Mouse (Mus musculus) left cerebral cortex, adult 8-10 months (tissue): ENCODE data around the gene Mettl24. TPM values are rescaled to one million over a fixed set of nuclear protein-coding genes. Genes with fewer than 3 reads are reported as not detected.
"Not testable (repeated sequence)": the region's sequence is repeated elsewhere in the genome, so short reads cannot be mapped to it uniquely, and the experiment has no call there.

Source experiments
- DNase-seq, 2 experiments: peaks; one replicate each; pipeline ENCODE4 v3.0.0; 2022; ENCODE audit warnings: low spot score in 2 of 2
- total RNA-seq, 4 experiments: library from RNA; stranded (reverse); gene quantifications; 2 replicates each; pipeline ENCODE4 v1.2.4; 2022

The Mettl24 gene
- total RNA-seq, 4 experiments from 2014 or later: 2.9 to 4.3 (median 3.2) TPM

DNA sequence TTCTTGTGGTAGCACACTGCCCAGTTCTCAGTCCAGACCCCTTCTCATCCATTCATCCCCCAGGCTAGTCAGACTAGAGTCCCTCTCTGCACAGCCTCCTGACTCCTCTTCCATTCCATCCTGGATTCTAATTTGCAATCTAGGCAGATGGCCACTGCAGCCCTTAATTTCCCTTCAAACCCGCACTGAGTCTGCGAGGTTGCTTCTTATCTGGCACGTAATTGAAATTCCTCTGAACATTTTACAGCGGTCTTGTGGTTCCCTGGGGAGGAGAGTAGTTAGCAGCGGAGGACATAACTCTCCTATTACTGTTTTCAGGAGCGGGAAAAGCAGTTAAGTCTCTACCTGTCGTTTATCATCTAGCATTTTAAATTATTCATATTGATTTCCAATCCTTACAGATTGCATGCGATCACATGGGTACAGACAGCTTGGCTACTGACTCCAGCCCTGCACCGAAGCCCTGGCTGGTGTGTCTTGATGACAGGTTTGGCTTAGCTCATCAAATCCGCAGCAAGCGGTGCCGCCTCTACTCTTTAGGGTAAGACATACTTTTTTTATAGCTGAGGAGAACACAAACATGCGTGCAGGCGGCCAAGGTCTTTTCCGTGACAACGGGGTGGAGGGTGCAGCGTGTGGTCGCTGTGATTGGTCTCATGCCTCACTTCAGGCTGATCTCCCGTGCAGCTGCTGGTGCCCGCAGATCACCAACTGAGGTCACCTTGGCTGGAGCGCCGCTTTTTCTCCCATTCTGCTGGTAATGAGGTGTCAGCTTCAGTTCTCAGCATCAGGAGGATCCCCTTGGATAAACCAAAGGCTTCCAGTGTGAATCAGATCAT is 54.4 kb downstream of the Mettl24 start:
- no peak for DNase-seq

DNA sequence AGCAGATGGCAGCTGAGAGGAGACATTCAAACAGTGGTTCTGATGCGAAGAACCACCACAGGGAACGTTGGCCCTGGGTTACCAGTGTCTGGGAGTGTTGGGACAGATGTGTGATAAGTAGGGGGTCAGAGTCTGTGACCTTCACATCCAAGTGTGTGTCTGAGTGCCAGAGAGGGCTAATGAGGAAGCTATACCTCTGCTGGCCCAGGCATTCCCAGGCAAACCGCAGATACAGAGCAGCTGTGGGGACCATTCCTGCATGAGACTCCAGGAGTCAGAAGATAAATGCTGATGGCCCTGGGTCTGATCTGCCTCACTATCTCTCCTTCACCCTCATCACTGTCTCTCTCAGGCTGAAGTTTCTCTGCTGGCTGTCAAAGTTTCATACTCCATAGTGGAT is 57.6 kb downstream of the Mettl24 start:
- no peak for DNase-seq

DNA sequence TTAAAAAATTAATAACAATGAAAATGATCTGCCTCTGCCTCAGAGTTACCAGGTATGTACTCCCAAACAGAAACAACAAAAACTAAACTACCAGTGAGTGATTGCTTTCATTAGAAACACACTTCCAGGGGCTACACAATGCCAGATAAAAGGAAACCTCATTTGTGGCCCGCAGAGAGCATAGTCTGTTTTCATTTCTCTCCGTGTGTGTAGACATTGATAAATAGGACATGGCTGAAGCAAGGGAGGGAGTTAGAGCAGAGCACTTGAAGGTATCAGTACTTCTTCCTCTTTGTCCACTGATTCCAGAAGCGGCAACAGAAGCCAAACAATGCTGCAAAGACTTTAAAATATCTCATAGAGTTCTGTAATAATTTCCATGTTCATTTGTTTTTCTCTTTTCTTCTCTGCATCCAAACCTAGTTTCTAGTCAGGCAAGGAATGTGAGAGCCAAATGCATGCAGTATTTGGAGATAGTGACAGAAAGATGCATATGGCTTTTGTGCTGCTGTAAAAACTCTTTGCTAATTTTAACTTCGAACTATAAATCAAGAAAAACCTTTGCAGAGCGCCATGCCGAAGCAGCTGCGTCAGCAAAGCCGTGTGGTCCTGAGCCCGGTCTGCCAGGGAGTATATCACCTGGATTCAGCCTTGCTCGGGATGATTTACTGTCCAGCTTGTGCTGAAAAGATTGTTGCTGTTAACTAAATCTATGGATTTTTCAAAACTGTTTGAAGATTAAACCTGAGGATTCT is 67.4 kb downstream of the Mettl24 start:
- DNase-seq: peak in 1 of 2 experiments; percentile 39

DNA sequence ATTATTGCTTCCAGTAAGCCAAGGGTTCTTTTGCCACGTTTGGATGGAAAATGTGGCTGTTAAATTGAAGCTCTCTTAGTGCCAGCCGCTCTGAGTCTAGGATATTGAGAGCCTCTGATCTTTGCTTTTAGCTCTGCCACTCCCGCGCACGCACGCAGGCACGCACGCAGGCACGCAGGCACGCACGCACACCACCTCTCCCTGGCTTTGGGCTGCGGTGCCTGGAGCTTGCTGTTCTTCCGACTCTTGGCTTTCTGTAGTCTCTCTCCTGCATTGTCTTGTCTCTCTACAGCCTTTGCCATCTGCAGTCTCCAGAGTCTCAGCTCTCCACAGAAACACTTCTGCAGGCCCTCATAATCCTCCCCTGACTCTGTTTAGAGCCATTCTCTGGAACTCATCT is 68.1 kb downstream of the Mettl24 start:
- peak in 1 of 2 experiments; percentile 39 for DNase-seq

DNA sequence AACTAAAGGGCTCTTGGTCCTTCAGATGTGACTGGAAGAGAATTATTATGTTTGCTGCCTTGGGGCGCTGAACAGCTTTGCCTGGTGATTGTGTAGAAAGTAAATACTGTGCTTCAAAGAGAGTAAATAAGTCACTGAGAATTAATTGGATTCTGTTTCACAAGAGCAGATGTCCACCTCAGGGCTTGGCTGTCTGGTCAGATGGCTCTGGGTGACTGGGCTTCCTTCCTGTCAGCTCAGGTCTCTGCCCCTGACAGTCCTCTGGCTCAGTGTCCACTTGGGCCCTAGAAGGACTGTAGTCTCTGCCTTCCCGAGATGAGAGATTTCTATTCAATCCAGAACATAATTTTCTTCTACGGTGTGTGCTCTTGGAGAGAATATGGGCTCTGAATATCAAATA is 70.0 kb downstream of the Mettl24 start:
- no peak for DNase-seq

DNA sequence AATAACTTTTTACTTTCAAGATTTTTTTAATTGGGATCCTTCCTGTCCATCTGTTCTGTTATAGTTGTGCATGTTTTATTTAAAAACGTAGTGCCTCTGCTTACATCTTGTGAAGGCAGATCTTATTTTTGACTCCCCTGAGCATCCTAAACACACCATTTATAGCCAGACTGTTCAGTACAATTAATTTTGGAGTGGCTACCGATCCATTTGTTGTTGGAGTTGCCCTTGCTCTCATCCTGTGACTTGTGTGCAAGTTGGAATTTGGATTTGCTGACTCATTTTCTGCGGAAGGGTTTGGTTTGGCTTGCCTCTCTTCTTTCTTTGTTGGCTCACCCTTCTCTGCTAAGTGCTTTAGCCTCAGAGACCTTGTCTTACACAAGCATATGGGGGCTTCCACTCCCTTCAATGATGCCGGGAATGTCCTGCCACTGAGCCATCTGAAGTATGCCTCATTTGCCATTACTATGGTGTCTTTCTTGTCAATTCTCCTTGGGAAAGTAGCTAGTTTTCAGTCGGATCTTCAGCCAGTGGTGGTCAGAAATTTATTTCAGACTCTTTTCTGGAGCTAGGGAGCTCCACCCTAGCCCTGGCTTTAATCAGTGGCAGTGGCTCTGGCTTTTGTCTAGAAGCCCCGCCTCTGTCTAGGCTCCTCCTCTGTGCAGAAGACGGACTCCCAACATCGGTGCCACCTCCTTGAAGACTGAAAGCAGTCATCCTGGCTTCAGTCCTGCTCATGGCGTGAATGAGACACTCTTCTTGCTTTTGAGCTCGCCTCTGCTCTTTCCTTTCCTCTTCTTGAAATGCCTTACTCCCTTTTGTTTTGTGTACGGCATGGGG is 75.3 kb downstream of the Mettl24 start:
- no peak for DNase-seq

DNA sequence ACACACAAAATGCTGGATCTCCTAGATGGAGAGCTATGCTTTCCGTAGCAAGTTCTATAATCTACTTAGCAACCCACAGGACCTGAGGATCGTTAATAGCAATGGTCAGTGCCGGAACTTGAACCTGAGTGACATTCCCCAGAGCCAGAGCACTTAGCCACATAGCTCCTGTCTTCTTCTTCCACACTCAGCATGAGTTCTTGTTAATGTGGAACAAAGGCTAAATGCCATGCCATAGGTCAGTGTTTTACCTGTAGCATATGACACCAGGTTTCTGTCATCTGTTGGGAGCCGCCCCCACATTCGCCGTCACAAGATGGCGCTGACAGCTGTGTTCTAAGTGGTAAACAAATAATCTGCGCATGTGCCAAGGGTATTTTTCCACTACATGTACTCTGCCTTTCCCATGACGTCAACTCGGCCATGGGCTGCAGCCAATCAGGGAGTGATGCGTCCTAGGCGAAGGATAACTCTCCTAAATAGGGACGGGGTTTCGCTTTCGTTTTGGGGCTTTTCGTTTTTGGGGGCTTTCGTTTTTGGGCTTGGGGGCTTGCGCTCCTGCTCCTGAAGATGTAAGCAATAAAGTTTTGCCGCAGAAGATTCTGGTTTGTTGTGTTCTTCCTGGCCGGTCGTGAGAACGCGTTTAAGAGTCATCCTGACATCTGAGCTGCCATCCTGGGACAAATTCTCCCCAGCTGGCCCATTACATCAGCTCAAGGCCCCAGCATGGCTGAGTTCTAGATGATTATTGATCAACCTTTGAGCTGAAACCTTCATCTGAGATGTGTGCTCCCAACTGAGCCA is 76.5 kb downstream of the Mettl24 start:
- DNase-seq: not testable (repeated sequence)

DNA sequence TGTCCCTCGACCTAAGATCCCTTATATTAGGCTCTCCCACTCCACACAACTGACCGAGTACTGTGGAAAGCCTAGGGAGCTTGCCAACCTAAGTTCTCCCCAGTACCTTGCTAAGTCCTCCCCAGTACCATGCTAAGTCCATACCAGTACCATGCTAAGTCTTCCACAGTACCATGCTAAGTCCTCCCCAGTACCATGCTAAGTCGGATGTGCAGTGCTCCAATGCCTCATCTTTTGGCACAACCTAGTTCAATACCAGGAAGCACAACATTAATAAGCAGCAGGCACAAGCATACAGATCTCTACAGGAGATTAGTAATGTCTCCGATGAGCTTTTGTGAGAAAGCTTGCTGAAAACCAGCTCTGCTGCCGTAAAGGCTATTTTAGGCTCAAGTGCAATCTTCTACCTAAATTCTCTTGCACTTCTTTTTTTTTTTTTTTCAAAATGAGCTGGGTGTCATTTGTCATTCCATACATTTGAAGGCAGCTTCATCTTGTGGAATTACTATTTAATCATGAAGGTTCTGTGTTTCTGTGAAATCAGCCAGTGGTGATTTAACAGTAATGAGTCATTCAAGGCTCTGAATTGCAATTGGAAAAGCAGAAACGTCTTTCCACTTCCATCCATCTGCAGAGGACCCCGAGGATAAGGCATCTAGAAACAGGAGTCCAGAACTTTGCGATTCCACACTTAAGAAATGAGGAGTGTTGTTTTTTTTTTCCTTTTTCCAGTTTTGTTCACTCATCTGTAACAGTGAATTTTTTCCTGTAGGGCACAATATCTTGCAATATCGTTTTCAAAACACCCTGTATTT is 77.3 kb downstream of the Mettl24 start:
- DNase-seq: no peak

DNA sequence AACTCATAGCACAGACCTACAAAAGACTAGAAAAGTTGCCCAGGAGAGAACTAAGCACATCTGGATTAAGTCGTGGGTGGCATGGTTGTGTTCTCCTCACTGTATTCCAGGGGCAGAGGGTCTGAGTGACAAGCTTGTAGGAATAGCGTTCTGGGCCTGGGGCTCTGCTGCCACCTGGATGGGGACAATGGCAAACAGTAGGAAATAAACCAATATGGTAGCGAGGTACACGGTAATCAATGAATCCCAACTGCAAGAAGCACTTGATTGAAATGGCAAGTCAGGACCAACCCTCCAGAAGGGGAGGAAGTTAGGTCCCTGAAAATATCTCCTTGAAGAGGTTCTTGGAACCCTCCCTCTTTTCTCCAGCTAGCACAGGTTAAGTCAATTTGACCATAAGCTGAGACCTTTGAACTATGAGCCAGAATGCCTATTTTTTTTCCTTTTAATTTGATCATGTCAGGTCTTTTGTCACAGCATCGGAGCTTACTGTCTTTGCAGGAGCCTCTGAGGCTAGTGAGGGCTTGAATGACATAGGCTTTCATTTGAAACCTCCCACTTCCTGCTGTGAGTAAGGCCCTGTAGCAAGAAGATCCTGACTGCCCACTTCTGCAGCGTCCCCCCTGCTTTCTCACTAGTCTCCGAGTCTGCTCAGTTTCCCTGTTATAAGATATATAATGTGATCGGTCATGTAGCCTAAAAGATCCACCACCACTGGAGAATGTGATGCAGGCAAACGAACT is 78.1 kb downstream of the Mettl24 start:
- DNase-seq: no peak

DNA sequence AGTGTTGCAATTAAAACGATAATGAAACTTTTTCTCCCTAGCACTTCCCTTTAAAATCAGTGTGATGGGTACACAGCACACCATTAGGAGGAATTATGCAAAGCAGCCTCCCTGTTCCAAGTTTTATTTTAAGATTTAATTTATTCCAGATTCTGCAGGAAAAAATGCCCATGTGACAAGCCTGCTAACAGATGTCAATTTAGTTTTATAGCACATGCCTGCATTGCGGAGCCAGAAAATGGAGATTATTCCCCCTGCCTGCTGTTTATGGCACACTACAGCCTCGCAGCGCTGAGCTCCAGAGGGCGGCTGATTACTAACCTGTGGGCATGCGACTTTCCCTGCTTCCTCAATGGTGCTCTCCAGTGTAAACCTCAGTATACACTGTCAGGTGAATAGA is 79.5 kb downstream of the Mettl24 start:
- peak in 1 of 2 experiments; percentile 66 for DNase-seq

DNA sequence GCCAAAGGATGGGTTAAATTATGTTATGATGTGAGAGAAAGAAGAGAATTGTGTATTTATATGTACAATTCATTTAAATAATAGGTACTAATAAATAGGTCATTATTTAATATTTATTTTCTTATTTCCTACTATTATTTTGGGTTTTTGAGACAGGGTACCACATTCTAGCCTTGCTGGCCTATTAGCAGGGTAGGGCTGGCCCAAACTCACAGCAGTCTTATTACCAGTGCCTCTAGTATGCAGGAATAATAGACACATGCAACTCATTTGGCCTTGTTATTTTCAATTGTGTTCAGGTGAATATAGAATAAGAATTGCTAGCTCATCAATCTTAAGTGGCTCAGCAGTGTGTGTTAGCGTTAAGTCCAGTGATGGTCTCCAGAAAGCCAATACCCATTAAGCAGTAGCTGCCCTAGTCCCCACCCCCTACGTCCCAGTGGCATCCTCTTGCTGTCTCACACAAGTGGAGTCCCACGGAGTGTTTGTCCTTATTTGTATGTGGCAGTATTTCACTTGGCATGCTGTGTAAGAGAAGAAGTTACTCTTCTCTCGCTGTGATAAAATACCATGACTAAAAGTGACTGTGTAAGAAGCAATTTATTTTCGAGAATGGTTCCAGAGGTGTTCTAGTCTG is 80.1 kb downstream of the Mettl24 start:
- DNase-seq: no peak

DNA sequence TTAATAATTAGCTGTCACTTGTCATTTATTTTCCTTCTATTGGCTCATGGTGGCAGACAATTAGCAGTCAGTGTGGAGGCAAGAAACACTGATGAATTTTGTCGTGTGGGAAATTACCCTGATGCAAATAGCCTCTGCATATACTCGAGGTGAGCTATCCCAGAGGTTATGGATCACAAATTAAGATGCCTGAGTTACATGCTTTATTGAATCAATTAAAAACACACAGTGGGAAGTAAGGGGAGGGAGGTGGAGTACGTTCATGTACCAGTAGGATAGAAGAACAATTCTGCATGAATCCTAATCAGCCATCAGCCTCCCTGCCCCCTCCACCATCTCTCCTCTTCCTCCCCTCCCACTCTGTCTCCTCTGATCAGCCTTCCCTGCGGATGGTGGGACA is 89.2 kb downstream of the Mettl24 start:
- DNase-seq: no peak

DNA sequence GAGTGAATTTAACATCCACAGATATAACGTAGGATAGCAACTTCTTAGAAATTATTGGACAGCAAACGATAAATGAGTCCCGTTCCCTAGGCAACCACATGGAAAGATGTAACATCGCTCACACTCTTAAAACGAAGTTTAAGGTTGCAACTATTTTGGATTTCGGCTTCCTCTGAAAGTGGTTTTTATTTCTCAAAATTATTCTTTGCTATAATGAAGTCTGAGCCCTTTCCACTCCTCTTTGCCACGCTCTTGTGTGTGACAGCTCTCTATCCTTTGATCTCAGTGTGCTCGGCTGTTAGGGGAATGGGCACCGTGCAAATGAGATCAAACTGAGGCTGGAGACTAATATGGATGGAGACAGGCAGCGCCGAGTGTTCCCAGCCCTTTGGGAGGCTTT is 92.1 kb downstream of the Mettl24 start:
- no peak for DNase-seq

DNA sequence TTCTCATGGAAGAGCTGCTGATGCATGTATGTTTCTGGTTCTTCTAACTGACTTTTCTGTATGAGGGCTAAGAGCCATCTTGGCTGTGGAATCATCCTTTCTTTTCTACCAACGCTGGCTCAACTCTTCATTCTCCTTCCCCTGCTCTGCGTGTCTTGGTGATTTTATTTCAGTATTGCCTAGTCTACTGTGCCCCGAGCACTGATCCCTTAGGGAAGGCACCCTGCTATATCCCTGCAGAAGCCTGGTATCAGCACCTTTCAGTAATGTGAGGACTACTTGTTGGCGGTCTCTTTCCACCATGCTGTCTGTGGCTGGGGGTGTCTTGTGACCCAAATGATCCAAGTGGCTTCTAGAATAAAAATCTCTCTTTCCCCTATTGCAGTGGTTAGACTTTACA is 92.6 kb downstream of the Mettl24 start:
- no peak for DNase-seq

DNA sequence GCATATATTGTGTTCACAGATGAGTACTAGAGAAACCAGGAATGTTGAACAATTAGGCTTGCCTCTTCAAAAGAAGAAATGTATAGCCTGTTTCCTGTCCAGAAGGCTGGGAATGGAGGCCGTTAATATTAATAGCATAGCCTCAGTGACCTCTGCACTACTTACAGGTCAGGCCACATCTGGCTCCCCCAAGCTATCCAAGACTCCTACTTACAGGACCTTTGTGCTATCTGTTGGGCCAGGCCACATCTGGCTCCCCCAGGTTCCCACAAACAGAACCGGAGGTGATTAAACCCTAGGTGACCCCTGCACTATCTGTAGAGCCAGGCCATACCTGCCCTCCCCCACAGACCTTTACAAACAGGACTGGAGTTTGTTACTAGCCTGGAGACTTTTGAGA is 94.1 kb downstream of the Mettl24 start:
- DNase-seq: no peak

DNA sequence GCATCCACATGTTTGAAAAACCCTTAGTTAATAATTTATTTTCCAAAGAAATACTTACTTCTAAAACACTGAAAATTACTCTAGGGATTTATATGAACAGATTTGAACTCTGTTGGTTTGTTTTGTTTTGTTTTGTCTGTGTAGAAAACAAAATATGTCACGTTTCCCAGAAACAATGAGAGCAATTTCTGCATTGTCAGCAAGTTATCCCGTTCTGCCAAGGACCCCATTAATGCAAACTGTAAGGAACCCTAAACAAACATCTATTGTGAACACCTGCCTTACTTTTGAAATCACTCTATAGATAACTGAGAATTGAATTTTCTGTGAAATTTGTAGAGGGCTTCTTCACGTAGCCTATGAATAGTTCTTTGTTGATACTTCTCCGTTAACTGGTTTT is 95.4 kb downstream of the Mettl24 start:
- no peak for DNase-seq

DNA sequence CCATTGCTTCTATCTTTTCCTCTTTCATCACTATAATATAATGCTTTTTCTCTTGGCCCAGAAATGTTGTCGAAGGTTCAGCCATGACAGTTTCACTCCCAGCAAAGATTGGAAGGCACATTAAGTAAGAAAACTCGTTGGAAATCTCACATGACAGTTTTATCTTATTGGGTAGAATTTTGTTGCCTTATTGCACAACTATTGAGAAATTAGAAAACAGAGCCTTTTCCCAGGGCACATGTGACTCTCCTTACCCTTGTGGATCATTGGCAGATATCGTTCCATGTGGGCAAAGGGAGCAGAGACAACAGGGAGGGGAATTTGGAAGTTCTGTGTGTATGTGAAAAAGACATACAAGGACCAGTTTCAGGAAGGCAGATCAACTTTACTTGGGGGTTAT is 107.3 kb downstream of the Mettl24 start:
- no peak for DNase-seq

DNA sequence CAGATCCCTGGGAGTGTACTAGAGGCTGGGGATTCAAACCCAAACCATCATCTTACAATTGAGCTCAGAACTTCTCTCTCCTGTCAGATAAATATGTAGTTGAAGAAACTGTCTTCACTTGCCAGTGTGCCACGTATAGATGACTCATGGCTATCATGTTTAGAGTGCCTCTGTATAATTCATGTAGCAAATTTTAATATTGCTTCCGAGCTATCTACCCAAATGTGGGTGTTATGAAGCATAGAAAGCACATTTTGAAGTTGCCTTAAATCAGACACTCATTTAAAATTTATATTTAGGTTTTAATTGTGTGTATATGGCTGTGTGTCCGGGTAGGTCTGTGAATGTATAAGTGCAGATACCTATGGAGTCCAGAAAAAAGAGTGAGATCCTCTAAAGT is 109.0 kb downstream of the Mettl24 start:
- no peak for DNase-seq

DNA sequence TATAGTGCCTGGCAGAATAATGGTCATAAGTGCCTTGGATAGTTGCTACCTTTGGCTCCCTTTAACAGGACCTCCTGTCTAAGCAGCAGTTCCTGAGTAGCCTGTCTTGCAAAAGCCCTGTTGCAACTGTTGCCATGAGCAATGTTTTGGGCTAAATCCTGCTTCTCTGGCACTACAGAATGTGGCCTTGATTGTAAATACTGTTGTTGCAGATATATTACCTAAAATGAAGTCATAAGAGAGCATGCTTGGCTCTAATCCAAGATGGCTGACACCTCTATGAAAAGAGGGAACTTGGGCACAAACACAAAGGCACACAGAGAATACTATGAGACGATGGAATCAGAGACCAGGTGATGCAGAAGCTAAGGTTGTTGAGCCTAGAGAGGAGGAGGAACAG is 122.1 kb downstream of the Mettl24 start:
- DNase-seq: no peak
